Mouse (Mus musculus) spleen, adult 2 months (tissue): Measurements from ENCODE around the gene Ntrk2.

Source experiments
- CTCF ChIP-seq: fragments of 200-500 bp; IDR thresholded peaks from 2 replicates; pipeline ENCODE4 v1.5.1; 2011; ENCODE audit warnings: mild to moderate bottlenecking, inconsistent platforms; ENCODE audit not compliant: insufficient read depth, insufficient read length, insufficient replicate concordance; ENCODE audit errors: extremely low read depth
- POLR2A ChIP-seq: fragments of 200-500 bp; IDR thresholded peaks from 2 replicates; pipeline ENCODE4 v1.6.1; 2011; ENCODE audit warnings: low read depth, low read length, inconsistent platforms

DNA sequence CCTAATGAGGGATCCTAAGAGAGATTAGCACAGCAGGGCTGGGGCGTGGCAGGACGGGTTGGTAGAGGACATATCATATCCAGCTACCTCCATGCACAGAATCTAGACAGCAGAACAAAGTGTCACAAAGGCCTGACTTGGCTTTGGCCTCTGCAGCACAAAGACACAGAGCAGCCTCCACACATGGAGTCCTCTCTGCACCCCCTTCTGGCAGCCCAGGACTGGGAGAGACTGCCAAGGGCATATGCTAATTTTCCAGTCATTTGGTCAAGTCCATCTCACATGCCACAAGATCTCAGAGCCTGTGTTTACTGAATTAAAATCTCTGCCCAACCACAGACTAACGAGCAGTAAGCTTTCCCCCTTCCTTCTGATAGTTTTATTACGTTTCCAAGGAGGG is 132.1 kb downstream of the Ntrk2 start:
- TF ChIP-seq CTCF (no peak), POLR2A (no peak)
